Mouse (Mus musculus): Measurements from ENCODE around the gene Lats1.

DNA sequence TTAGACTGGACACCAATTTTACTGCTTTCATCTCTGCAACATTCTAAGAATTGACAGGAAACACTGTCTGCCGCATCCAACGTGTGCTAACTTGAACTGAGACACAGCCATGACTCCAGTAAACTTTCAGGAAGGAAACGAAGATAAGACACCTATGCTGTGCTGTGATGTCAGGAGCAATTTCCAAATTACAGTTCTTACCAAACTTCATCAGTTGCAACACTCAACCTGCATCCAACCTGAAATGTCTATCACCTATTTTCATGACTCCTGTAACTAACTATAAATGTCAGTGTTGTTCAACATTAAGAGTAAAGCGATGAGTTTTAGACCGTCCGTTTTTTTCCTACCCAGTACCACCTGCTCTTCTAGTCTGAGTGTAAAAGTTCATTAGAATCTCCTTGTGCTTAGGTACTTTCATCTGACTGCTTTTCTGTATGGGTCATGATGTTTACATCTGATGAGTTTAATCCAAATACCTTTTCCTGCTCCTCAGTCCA is 16.9 kb upstream of the Lats1 start:
- TF ChIP-seq POLR2A (IDR thresholded peaks at IDR 0.05; ENCODE audit: control insufficient read depth, extremely low read depth, insufficient read depth, low read length, poor library complexity): no peak
- TF ChIP-seq CTCF (IDR thresholded peaks at IDR 0.05; ENCODE audit: borderline replicate concordance, control insufficient read depth, extremely low read depth, insufficient read depth, low read length, poor library complexity): no peak
